Mouse (Mus musculus) liver, embryonic 12.5 days (tissue): ENCODE results near the gene Pi4k2a. TPM values are rescaled to one million over a fixed set of nuclear protein-coding genes. Genes with fewer than 3 reads are reported as not detected.

Source experiments
- ATAC-seq: fragments of 200-750 bp; cut with Nextera tagmentation; 2 replicates; pipeline ENCODE4 v1.8.0; 2017; ENCODE audit warnings: moderate number of reproducible peaks, mild to moderate bottlenecking, moderate library complexity
- H3K27ac ChIP-seq: fragments of 300-500 bp; sonication (generic); 2 replicates; pipeline ENCODE4 v1.5.1; 2016; ENCODE audit warnings: mild to moderate bottlenecking
- H3K27me3 ChIP-seq: fragments of 300-500 bp; sonication (generic); replicated peaks from 2 replicates; pipeline ENCODE4 v1.6.1; 2016; ENCODE audit warnings: mild to moderate bottlenecking, moderate library complexity
- H3K36me3 ChIP-seq: fragments of 300-500 bp; sonication (generic); 2 replicates; pipeline ENCODE4 v1.6.1; 2016; ENCODE audit warnings: mild to moderate bottlenecking, moderate library complexity
- H3K4me1 ChIP-seq: fragments of 300-500 bp; sonication (generic); 2 replicates; pipeline ENCODE4 v1.6.1; 2016
- H3K4me2 ChIP-seq: fragments of 300-500 bp; sonication (generic); 2 replicates; pipeline ENCODE4 v1.6.1; 2016; ENCODE audit warnings: mild to moderate bottlenecking, moderate library complexity
- H3K4me3 ChIP-seq: fragments of 300-500 bp; sonication (generic); 2 replicates; pipeline ENCODE4 v1.5.1; 2016; ENCODE audit warnings: mild to moderate bottlenecking, moderate library complexity
- H3K9ac ChIP-seq: fragments of 300-500 bp; sonication (generic); 2 replicates; pipeline ENCODE4 v1.6.1; 2016; ENCODE audit warnings: mild to moderate bottlenecking, moderate library complexity
- H3K9me3 ChIP-seq: fragments of 300-500 bp; sonication (generic); replicated peaks from 2 replicates; pipeline ENCODE4 v1.6.1; 2016; ENCODE audit warnings: mild to moderate bottlenecking, moderate library complexity
- WGBS: fragments of 180-500 bp; shearing (Covaris S2); methylation state at CpG from one replicate; pipeline ENCODE4 v1.1.7; 2016; ENCODE audit not compliant: insufficient replicate concordance; 5-methylcytosine and 5-hydroxymethylcytosine counted together
- polyA plus RNA-seq: library from polyadenylated mRNA; unstranded; fragments of >200 nt; fragmentation: Nextera tagmentation; extraction: Ambion mirVana; gene quantifications from 2 replicates; pipeline ENCODE4 v1.2.1, GENCODE M21; 2016

Gene Pi4k2a
- polyA plus RNA-seq, 1 experiment from 2014 or later, result 17.3 TPM

- ATAC-seq, result no peak
- no peak overlapping the region for H3K4me2 ChIP-seq
- H3K9me3 ChIP-seq, result no peaks in the 10 kb centered on the region
- H3K36me3 ChIP-seq, result peaks cover 35% of the 10 kb centered on the region
- no peaks in the 10 kb centered on the region for H3K27me3 ChIP-seq
- H3K4me1 ChIP-seq, result peaks cover 51% of the 10 kb centered on the region
- WGBS, result 72% methylated on average over 6 of the region's 6 CpGs
- no peak overlapping the region for H3K27ac ChIP-seq
- H3K9ac ChIP-seq, result no peak overlapping the region
- no peak overlapping the region for H3K4me3 ChIP-seq
Observed at GRCm38 (mm10) chr19:42126219-42126605, 35.9 kb downstream of the Pi4k2a start.

GRCm38 (mm10) chr19:42127024-42127423 lies 36.8 kb downstream of the Pi4k2a start:
- H3K4me2 ChIP-seq, result no peak overlapping the region
- WGBS, result 74% methylated on average over 5 of the region's 5 CpGs
- peaks cover 28% of the 10 kb centered on the region for H3K36me3 ChIP-seq
- no peaks in the 10 kb centered on the region for H3K27me3 ChIP-seq
- no peak overlapping the region for H3K27ac ChIP-seq
- peaks cover 51% of the 10 kb centered on the region for H3K4me1 ChIP-seq
- no peak overlapping the region for H3K9ac ChIP-seq
- H3K4me3 ChIP-seq, result no peak overlapping the region
- H3K9me3 ChIP-seq, result no peaks in the 10 kb centered on the region
- no peak for ATAC-seq

- Histone ChIP-seq H3K4me3 (peak overlapping the region; percentile 68), H3K4me1 (peaks cover 51% of the 10 kb centered on the region), H3K4me2 (peak overlapping the region; percentile 86), H3K36me3 (peaks cover 20% of the 10 kb centered on the region), H3K9ac (peak overlapping the region; percentile 81), H3K9me3 (no peaks in the 10 kb centered on the region), H3K27me3 (no peaks in the 10 kb centered on the region), H3K27ac (peak overlapping the region; percentile 80)
- WGBS, result 10% methylated on average over 23 of the region's 23 CpGs
- ATAC-seq, result no peak; the same call in 1 of the 2 replicates
Observed at GRCm38 (mm10) chr19:42128052-42128740, 37.9 kb downstream of the Pi4k2a start.

GRCm38 (mm10) chr19:42128787-42129508 lies 38.7 kb downstream of the Pi4k2a start, which contains the start of gene Avpi1:
Avpi1 (minus strand) TSS chr19:42129059.
- H3K36me3 ChIP-seq, result peaks cover 12% of the 10 kb centered on the region
- WGBS, result under 1% methylated on average over 54 of the region's 54 CpGs
- peak within 1 kb of the TSS; percentile 80 for H3K27ac ChIP-seq
- no peaks in the 10 kb centered on the region for H3K27me3 ChIP-seq
- peak within 1 kb of the TSS; percentile 86 for H3K4me2 ChIP-seq
- peak within 1 kb of the TSS; percentile 81 for H3K9ac ChIP-seq
- H3K4me3 ChIP-seq, result peak within 1 kb of the TSS; percentile 68
- H3K4me1 ChIP-seq, result peaks cover 52% of the 10 kb centered on the region
- no peaks in the 10 kb centered on the region for H3K9me3 ChIP-seq
- ATAC-seq, result peak; percentile 97

- peak overlapping the region; percentile 68 for H3K4me3 ChIP-seq
- 0 out of 2 replicates have a peak, but pooled peaks have one; percentile 1 for ATAC-seq
- H3K27me3 ChIP-seq, result no peaks in the 10 kb centered on the region
- peaks cover 56% of the 10 kb centered on the region for H3K4me1 ChIP-seq
- H3K27ac ChIP-seq, result peak overlapping the region; percentile 78
- H3K36me3 ChIP-seq, result peaks cover 5% of the 10 kb centered on the region
- 34% methylated on average over 14 of the region's 14 CpGs for WGBS
- H3K9ac ChIP-seq, result peak overlapping the region; percentile 31; the same call in 1 of the 2 replicates
- peak overlapping the region; percentile 86 for H3K4me2 ChIP-seq
- no peaks in the 10 kb centered on the region for H3K9me3 ChIP-seq
Observed at GRCm38 (mm10) chr19:42129509-42130293, 39.4 kb downstream of the Pi4k2a start.

GRCm38 (mm10) chr19:42130294-42130606 lies 40.0 kb downstream of the Pi4k2a start:
- no peaks in the 10 kb centered on the region for H3K27me3 ChIP-seq
- H3K4me2 ChIP-seq, result no peak overlapping the region
- H3K4me1 ChIP-seq, result peaks cover 56% of the 10 kb centered on the region
- H3K27ac ChIP-seq, result peak overlapping the region; percentile 78
- H3K9me3 ChIP-seq, result no peaks in the 10 kb centered on the region
- no peak for ATAC-seq
- H3K9ac ChIP-seq, result no peak overlapping the region
- no peaks in the 10 kb centered on the region; the same call in 1 of the 2 replicates for H3K36me3 ChIP-seq
- WGBS, result 66% methylated on average over 3 of the region's 3 CpGs
- no peak overlapping the region for H3K4me3 ChIP-seq

- no peaks in the 10 kb centered on the region for H3K27me3 ChIP-seq
- no peak overlapping the region for H3K9ac ChIP-seq
- no peak for ATAC-seq
- WGBS, result 67% methylated on average over 5 of the region's 5 CpGs
- no peaks in the 10 kb centered on the region for H3K36me3 ChIP-seq
- no peak overlapping the region for H3K4me2 ChIP-seq
- no peak overlapping the region for H3K4me3 ChIP-seq
- no peak overlapping the region for H3K27ac ChIP-seq
- peaks cover 57% of the 10 kb centered on the region for H3K4me1 ChIP-seq
- H3K9me3 ChIP-seq, result no peaks in the 10 kb centered on the region
Observed at GRCm38 (mm10) chr19:42131101-42131500, 40.8 kb downstream of the Pi4k2a start.

- ATAC-seq, result peak; percentile 80
- no peaks in the 10 kb centered on the region for H3K27me3 ChIP-seq
- H3K27ac ChIP-seq, result no peak overlapping the region
- peak overlapping the region; percentile 1; the same call in 1 of the 2 replicates for H3K4me2 ChIP-seq
- H3K9me3 ChIP-seq, result no peaks in the 10 kb centered on the region
- no peak overlapping the region for H3K4me3 ChIP-seq
- H3K4me1 ChIP-seq, result peaks cover 28% of the 10 kb centered on the region
- H3K9ac ChIP-seq, result no peak overlapping the region
- no peaks in the 10 kb centered on the region for H3K36me3 ChIP-seq
Observed at GRCm38 (mm10) chr19:42135070-42135469, 44.8 kb downstream of the Pi4k2a start.

- Histone ChIP-seq H3K27ac (no peak overlapping the region), H3K4me2 (no peak overlapping the region), H3K4me3 (no peak overlapping the region), H3K4me1 (peaks cover 25% of the 10 kb centered on the region), H3K9ac (no peak overlapping the region), H3K36me3 (no peaks in the 10 kb centered on the region), H3K9me3 (no peaks in the 10 kb centered on the region), H3K27me3 (no peaks in the 10 kb centered on the region)
- 47% methylated on average over 5 of the region's 5 CpGs for whole genome bisulfite sequencing
- ATAC-seq, result no peak
Observed at GRCm38 (mm10) chr19:42136126-42136525, 45.9 kb downstream of the Pi4k2a start.

- no peaks in the 10 kb centered on the region for H3K9me3 ChIP-seq
- H3K4me1 ChIP-seq, result peaks cover 25% of the 10 kb centered on the region
- H3K27ac ChIP-seq, result no peak overlapping the region
- H3K27me3 ChIP-seq, result 0 out of 2 replicates have a peak, but pooled peaks cover 3% of the 10 kb centered on the region
- ATAC-seq, result no peak
- no peak overlapping the region for H3K4me2 ChIP-seq
- no peaks in the 10 kb centered on the region for H3K36me3 ChIP-seq
- no peak overlapping the region for H3K9ac ChIP-seq
- H3K4me3 ChIP-seq, result no peak overlapping the region
- WGBS, result 71% methylated on average over 4 of the region's 4 CpGs
Observed at GRCm38 (mm10) chr19:42137167-42137672, 47.0 kb downstream of the Pi4k2a start.

- no peak overlapping the region for H3K27ac ChIP-seq
- H3K4me3 ChIP-seq, result no peak overlapping the region
- no peaks in the 10 kb centered on the region for H3K36me3 ChIP-seq
- H3K27me3 ChIP-seq, result 0 out of 2 replicates have a peak, but pooled peaks cover 3% of the 10 kb centered on the region
- H3K9me3 ChIP-seq, result no peaks in the 10 kb centered on the region
- 78% methylated on average over 15 of the region's 15 CpGs for WGBS
- ATAC-seq, result no peak
- no peak overlapping the region for H3K9ac ChIP-seq
- peaks cover 25% of the 10 kb centered on the region for H3K4me1 ChIP-seq
- no peak overlapping the region for H3K4me2 ChIP-seq
Observed at GRCm38 (mm10) chr19:42138517-42139285, 48.4 kb downstream of the Pi4k2a start.
